Mouse (Mus musculus) embryonic fibroblast, embryonic 13.5 days (primary cell): ENCODE measurements around the gene Zfp366.

Source experiments
- CTCF ChIP-seq: IDR thresholded peaks from 2 replicates; pipeline ENCODE4 v1.5.1; 2011; ENCODE audit warnings: mild to moderate bottlenecking, control low read depth, low read length, moderate library complexity, borderline replicate concordance; ENCODE audit not compliant: insufficient read depth
- POLR2A ChIP-seq: IDR thresholded peaks from 2 replicates; pipeline ENCODE4 v1.6.1; 2011; ENCODE audit warnings: low read depth, mild to moderate bottlenecking, control low read depth, low read length, moderate library complexity

GRCm38 (mm10) chr13:99185573-99185972, 950 bp downstream of the Zfp366 start:
- TF ChIP-seq POLR2A (no peak), CTCF (no peak)
